Mouse (Mus musculus): ENCODE data around the gene Dpf3. TPM values are rescaled to one million over a fixed set of nuclear protein-coding genes. Genes with fewer than 3 reads are reported as not detected.

Dpf3 gene
- polyA plus RNA-seq, 1 experiment = 3.0 TPM

GRCm38 (mm10) chr12:83454697-83455321, 32.7 kb downstream of the Dpf3 start:
- H3K4me3 ChIP-seq (replicated peaks) = no peak overlapping the region
- H3K4me1 ChIP-seq = peaks cover 7% of the 10 kb centered on the region
- H3K9me3 ChIP-seq = peaks cover 5% of the 10 kb centered on the region; the same call in 1 of the 2 replicates
- TF ChIP-seq GATA1 (IDR thresholded peaks at IDR 0.05; ENCODE audit: borderline replicate concordance, low read length) = no peak
- TF ChIP-seq FLI1 (IDR thresholded peaks at IDR 0.05; ENCODE audit: low read length) = no peak
- H3K27me3 ChIP-seq (replicated peaks) = peaks cover 12% of the 10 kb centered on the region
- H3K36me3 ChIP-seq (replicated peaks; ENCODE audit: low read length) = no peaks in the 10 kb centered on the region

- Histone ChIP-seq H3K36me3 (replicated peaks; ENCODE audit: low read length) (no peaks in the 10 kb centered on the region), H3K4me3 (replicated peaks) (no peak overlapping the region), H3K27me3 (replicated peaks) (peaks cover 29% of the 10 kb centered on the region), H3K9me3 (peaks cover 5% of the 10 kb centered on the region; the same call in 1 of the 2 replicates), H3K4me1 (peaks cover 7% of the 10 kb centered on the region)
- TF ChIP-seq FLI1 (IDR thresholded peaks at IDR 0.05; ENCODE audit: low read length) (no peak), GATA1 (IDR thresholded peaks at IDR 0.05; ENCODE audit: borderline replicate concordance, low read length) (no peak)
Observed at GRCm38 (mm10) chr12:83451850-83452249, 35.7 kb downstream of the Dpf3 start.

- peaks cover 32% of the 10 kb centered on the region for H3K27me3 ChIP-seq (replicated peaks)
- H3K9me3 ChIP-seq = no peaks in the 10 kb centered on the region
- TF ChIP-seq GATA1 (IDR thresholded peaks at IDR 0.05; ENCODE audit: borderline replicate concordance, low read length) (no peak), FLI1 (IDR thresholded peaks at IDR 0.05; ENCODE audit: low read length) (no peak)
- no peaks in the 10 kb centered on the region for H3K36me3 ChIP-seq (replicated peaks; ENCODE audit: low read length)
- no peak overlapping the region for H3K4me3 ChIP-seq (replicated peaks)
- peaks cover 7% of the 10 kb centered on the region; the same call in 1 of the 2 replicates for H3K4me1 ChIP-seq
Observed at GRCm38 (mm10) chr12:83450471-83450870, 37.0 kb downstream of the Dpf3 start.

- no peaks in the 10 kb centered on the region for H3K36me3 ChIP-seq (replicated peaks; ENCODE audit: low read length)
- TF ChIP-seq FLI1 (IDR thresholded peaks at IDR 0.05; ENCODE audit: low read length) = no peak
- no peak for TF ChIP-seq GATA1 (IDR thresholded peaks at IDR 0.05; ENCODE audit: borderline replicate concordance, low read length)
- peaks cover 32% of the 10 kb centered on the region for H3K27me3 ChIP-seq (replicated peaks)
- peaks cover 7% of the 10 kb centered on the region; the same call in 1 of the 2 replicates for H3K4me1 ChIP-seq
- H3K4me3 ChIP-seq (replicated peaks) = no peak overlapping the region
- no peaks in the 10 kb centered on the region for H3K9me3 ChIP-seq
Observed at GRCm38 (mm10) chr12:83449202-83449601, 38.3 kb downstream of the Dpf3 start.

GRCm38 (mm10) chr12:83445587-83445986, 41.9 kb downstream of the Dpf3 start:
- H3K36me3 ChIP-seq (replicated peaks; ENCODE audit: low read length) = no peaks in the 10 kb centered on the region
- H3K4me3 ChIP-seq (replicated peaks) = no peak overlapping the region
- TF ChIP-seq GATA1 (IDR thresholded peaks at IDR 0.05; ENCODE audit: borderline replicate concordance, low read length) (no peak), FLI1 (IDR thresholded peaks at IDR 0.05; ENCODE audit: low read length) (no peak)
- no peaks in the 10 kb centered on the region for H3K9me3 ChIP-seq
- H3K27me3 ChIP-seq (replicated peaks) = peaks cover 20% of the 10 kb centered on the region
- H3K4me1 ChIP-seq = peaks cover 3% of the 10 kb centered on the region; the same call in 1 of the 2 replicates

- no peaks in the 10 kb centered on the region for H3K36me3 ChIP-seq (replicated peaks; ENCODE audit: low read length)
- peaks cover 3% of the 10 kb centered on the region; the same call in 1 of the 2 replicates for H3K4me1 ChIP-seq
- H3K27me3 ChIP-seq (replicated peaks) = peaks cover 20% of the 10 kb centered on the region
- H3K9me3 ChIP-seq = no peaks in the 10 kb centered on the region
- no peak for TF ChIP-seq FLI1 (IDR thresholded peaks at IDR 0.05; ENCODE audit: low read length)
- H3K4me3 ChIP-seq (replicated peaks) = no peak overlapping the region
Observed at GRCm38 (mm10) chr12:83444448-83444847, 43.1 kb downstream of the Dpf3 start.

GRCm38 (mm10) chr12:83438002-83438401, 49.5 kb downstream of the Dpf3 start:
- no peaks in the 10 kb centered on the region for H3K27me3 ChIP-seq (replicated peaks)
- TF ChIP-seq FLI1 (IDR thresholded peaks at IDR 0.05; ENCODE audit: low read length) (no peak), GATA1 (IDR thresholded peaks at IDR 0.05; ENCODE audit: borderline replicate concordance, low read length) (no peak)
- H3K4me1 ChIP-seq = no peaks in the 10 kb centered on the region
- H3K36me3 ChIP-seq (replicated peaks; ENCODE audit: low read length) = no peaks in the 10 kb centered on the region
- no peak overlapping the region for H3K4me3 ChIP-seq (replicated peaks)
- no peaks in the 10 kb centered on the region for H3K9me3 ChIP-seq

- no peaks in the 10 kb centered on the region for H3K9me3 ChIP-seq
- no peaks in the 10 kb centered on the region for H3K36me3 ChIP-seq (replicated peaks; ENCODE audit: low read length)
- H3K27me3 ChIP-seq (replicated peaks) = no peaks in the 10 kb centered on the region
- TF ChIP-seq GATA1 (IDR thresholded peaks at IDR 0.05; ENCODE audit: borderline replicate concordance, low read length) (no peak), FLI1 (IDR thresholded peaks at IDR 0.05; ENCODE audit: low read length) (no peak)
- no peaks in the 10 kb centered on the region for H3K4me1 ChIP-seq
- no peak overlapping the region for H3K4me3 ChIP-seq (replicated peaks)
Observed at GRCm38 (mm10) chr12:83433987-83434698, 53.4 kb downstream of the Dpf3 start.

- Histone ChIP-seq H3K4me1 (no peaks in the 10 kb centered on the region), H3K27me3 (replicated peaks) (no peaks in the 10 kb centered on the region), H3K4me3 (replicated peaks) (no peak overlapping the region), H3K36me3 (replicated peaks; ENCODE audit: low read length) (no peaks in the 10 kb centered on the region), H3K9me3 (no peaks in the 10 kb centered on the region)
- no peak for TF ChIP-seq FLI1 (IDR thresholded peaks at IDR 0.05; ENCODE audit: low read length)
- TF ChIP-seq GATA1 (IDR thresholded peaks at IDR 0.05; ENCODE audit: borderline replicate concordance, low read length) = no peak
Observed at GRCm38 (mm10) chr12:83433436-83433835, 54.1 kb downstream of the Dpf3 start.

GRCm38 (mm10) chr12:83430207-83430606, 57.3 kb downstream of the Dpf3 start:
- Histone ChIP-seq H3K4me1 (no peaks in the 10 kb centered on the region), H3K9me3 (no peaks in the 10 kb centered on the region), H3K4me3 (replicated peaks) (no peak overlapping the region), H3K27me3 (replicated peaks) (peaks cover 2% of the 10 kb centered on the region), H3K36me3 (replicated peaks; ENCODE audit: low read length) (no peaks in the 10 kb centered on the region)
- TF ChIP-seq FLI1 (IDR thresholded peaks at IDR 0.05; ENCODE audit: low read length) = no peak
- TF ChIP-seq GATA1 (IDR thresholded peaks at IDR 0.05; ENCODE audit: borderline replicate concordance, low read length) = no peak
